Mouse (Mus musculus) lung, postnatal 14 days (tissue): ENCODE results near the gene Prr15l.

Experiments used
- DNase-seq: peaks from one replicate; pipeline ENCODE4 v3.0.0; 2021

The Prr15l gene

DNA sequence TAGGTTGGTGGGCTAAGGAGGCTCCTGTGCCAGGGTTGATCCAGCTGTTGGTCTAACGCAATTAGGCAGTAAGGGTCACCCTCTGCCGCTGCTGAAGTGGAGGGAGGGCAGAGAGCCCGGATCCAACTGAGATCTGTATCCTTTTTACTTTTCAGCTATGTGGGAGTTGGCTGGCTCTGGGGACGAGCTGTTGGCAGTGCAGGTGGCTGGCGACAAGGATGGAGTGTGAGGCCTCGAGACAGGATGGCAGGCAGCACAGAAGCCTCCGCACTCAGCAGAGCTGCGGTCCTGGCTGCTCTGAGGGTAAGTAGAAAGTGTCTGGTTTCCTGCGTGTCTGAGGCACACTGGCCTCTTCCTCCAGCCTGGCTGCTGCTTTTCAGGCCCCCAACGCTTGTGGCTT, 24.5 kb downstream of the Prr15l start:
- DNase-seq = no peak

DNA sequence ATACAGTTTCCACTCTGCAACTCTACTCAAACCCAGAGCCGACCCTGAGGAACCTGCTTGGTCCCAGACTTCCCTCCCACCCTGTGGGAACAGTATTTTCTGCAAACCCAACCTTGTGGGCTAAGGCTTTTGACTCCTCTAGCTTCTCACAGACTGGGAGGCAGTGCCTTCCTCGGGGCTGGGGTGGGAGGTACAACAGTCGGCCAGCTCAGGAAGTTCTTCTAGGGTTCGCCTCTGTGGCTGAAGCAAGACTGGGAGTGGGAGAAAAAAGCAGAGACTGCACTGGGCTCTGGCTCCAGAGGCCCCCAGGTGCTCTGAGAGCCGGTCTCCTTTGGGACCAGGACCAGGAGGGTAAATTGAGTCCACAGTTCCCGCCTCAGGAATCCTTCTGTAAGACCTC, 25.0 kb downstream of the Prr15l start:
- DNase-seq = no peak

DNA sequence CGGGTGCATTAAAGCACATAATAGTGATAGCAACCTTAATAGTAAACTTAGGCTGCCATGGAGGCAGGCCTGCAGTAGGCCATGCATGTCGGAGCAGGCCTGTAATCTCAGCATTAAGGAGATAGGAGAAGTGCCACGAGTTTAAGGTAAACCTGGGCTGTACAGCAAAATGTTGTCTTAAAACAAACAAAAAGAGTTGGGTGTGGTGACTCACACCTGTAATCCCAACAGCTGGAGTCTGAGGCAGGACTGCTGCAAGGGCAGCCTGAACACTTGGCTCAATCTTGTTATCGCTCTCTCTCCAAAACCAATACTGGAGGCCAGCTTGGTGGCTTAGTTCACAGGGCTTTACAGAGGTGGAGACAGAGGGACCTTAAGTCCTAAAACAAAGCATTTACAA, 27.2 kb downstream of the Prr15l start:
- no peak for DNase-seq

DNA sequence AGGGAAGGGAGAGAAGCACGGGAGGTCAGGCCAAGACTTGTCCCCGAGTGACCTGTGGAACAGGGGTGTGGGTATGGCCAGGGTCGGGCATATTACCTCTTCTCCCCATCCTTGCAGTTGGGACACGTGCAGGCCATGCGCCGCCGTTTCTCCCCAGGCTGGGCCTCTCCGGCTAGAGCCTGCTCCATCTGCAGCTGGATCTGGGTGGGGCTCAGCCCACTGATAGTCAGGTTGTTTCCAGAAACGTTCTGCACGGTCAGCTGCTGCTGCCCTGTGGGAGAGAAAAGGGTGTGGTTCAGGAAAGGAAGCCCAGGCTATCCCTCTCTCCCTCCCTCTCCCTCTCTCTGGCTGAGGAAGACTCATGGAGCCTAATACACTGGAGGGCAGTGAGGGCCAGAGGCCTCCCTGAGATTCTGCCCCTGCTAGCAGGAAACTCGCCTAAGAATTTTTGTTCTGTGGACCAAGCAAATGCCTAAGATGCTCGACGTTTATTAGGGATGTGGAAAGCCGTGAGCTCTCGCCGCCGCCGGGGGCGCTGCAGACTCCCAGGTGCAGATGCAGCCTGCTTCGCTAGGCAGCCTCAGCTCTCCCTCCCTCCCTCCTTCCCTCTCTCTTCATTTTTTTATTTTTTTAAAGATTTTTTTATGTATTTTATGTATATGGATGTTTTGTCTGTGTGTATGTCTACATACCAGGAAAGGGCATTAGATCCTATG, 28.3 kb downstream of the Prr15l start:
- DNase-seq = no peak

DNA sequence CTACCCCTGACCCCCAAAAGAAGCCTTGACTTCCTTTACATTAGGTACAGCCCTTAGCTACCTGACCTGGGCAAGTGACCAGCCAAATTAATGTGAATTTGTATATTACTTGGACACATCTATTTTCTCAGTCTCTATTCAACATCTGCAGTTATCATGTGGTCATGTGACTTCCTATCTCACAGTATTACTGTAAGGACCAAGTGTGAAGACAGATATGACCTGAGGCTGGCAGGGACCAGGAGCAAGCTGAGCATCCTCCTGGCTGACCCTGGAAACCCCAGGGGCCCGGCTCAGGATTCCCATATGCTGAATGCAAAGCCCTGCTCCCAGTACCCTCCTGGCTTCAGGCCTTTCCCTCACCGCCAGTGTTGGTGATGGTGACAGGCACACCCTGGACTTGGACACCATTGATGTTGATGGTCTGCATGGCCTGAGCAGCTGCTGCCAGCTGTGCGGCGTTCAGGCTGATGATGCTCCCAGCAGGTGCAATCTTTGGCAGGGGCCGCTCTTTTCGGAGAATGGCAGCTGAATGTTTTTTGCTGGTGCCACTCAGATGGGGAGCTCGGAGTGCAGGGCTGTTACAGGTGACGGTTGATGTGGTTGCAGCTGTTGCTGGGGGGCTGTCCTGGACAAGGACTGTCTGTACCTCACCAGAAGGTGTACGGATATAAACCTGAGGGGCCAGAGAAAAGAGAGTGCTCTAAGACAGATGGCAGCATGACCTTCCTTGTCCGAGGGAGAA, 29.3 kb downstream of the Prr15l start:
- no peak for DNase-seq

DNA sequence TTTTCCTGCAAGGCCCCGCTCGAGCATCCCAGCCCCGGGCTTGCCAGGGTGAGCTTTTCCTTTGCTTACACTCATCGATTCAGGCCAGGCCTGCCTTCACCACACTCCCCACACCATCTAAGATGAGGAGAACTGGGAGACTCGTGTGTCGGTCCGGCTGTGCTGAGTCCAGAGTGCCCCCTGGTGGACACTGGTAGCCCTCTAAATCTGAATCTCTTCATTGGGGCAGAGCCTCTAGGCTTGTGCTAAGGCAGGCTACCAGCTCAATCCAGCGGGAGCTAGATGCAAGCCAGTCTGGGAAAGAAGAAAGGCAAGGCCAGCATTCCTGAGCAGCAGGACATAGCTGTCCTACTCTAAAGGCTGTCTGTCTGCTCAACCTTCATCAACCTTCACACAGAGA, 35.7 kb downstream of the Prr15l start:
- DNase-seq = peak; percentile 95

DNA sequence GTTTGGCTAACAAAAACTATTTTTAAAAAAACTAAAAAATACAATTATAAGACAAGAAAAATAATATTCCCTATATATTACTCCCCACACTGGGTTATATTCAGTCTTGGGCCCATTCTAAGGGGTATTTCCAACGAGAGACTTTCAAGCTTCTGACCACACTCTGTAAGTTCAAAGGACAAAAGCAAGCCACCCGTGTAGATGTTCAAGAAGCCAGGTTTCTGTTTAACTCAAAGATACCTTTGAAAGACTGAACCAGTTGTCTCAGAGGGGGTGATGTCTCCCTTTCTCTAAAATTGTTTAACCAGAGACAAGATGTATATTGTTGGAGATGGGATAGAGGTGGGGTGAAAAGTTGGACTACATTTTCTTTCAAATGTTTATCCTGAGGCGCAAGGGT, 38.3 kb downstream of the Prr15l start:
- DNase-seq = no peak

DNA sequence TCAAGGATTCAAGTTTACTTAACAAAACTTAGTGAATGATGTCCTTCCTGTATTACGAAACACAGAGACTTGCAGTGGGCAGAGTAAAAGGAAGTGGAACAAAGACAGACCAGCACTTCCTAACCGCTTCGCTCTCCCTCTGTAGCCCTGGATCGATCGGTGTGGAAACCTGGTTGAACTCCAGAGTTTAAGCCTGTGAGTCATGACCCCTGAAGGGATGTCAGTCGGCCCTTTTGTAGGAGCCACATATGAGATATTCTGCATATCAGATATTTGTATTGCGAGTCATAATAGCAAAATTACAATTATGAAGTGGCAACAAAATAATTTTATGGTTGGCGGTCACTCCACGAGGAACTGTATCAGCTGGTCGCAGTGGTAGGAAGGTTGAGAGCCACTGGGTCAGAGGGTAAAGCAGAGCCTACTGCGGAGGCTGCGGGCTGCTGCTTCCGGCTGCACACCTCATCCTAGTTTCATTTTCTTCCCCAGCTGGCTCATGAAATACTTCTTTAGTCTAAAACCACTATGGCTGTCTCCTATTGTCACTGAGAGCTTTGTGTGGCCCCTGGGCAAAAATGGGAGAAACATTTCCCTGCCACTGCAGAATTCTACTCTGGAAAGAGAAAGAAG, 39.1 kb downstream of the Prr15l start:
- no peak for DNase-seq

DNA sequence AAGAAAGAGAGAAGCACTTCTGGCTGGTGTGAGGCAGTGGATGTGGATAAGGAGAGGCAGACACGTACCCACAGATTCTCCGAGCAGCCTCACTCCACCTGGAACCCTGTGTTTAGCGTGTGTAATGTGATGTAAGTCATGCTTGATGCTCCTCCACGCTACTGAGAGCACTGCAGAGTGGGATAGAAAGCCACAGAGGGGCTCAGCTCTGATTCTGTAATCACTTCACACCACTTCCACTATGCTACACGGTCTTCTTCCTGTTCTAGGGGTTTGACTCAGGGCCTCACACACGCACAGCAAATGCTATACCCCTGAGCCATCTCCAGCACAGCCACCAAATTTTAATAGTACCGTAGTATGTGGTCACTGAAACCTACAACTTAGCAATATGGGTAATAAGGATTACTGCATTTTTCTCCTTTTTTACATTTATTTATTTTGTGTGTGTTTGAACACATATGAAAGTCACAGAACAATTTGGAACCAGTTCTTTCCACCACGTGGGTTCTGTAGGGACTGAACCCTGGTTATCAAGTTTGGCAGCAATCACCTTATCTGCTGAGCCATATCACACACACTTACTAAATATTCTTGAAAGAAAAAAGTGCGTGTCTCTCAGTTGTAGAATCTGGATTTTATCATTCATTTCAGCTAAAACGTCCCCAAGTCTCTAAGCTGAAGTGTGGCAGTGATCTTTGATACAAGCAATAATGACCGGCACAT, 39.8 kb downstream of the Prr15l start:
- no peak for DNase-seq

DNA sequence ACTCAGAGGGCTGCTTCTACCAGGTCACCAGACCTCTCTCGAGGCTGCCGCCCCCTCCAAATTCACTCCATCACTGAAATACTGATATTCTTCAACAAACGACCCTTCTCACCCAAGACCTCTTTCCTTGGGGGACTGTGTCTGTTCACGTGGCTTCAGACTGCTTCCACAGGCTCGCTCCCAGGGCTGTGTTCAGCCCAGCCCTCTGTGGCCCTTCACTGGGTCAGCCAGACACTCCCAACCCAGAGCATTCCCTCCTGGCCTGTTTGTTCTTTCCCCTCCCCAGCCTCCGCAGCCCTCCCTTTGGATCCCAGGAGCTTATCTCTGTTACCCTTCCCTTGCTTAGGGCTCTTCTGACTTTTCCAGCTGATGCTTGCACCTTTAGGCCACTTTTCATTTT, 40.6 kb downstream of the Prr15l start:
- no peak for DNase-seq

DNA sequence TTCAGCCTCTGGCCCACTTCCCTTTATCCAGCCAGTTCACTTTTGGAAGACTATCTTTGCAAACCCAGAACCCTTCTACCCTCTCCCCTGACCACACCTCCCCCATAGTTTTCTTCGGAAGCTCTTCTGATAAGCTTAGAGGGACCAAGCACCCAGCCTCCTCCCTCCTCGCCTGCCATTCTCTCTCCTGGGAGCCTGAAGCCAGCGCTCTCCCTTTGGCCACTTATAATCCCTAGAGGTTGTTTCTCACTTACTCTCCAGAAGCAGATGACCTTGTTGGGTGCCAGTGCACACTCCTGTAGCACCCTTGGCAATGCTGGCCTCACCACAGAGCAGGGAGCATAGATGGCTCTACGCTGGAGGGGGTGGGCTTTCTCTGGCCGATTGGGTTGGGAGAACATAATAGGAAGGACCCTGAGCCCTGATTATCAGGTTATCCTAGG, 41.4 kb downstream of the Prr15l start:
- no peak for DNase-seq

DNA sequence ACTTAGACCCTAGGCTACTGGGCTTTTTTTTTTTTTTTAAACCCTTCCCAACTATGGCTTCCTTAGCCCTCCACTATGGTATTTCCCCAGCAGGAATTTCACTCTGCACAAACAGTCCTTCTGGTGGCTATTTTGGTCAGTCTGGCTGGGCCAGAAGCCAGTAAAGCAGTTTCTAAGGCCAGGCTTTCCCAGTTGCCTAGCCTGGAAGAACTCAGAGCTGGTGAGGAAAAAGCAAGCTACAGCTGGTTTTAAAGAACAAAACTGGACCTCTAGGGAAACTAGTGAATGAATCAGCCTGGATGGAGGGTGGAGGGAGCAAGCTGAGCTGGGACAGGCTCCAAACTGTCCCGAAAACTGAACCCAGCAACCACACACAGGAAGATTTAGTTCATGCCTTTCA, 41.8 kb downstream of the Prr15l start:
- peak; percentile 68 for DNase-seq

DNA sequence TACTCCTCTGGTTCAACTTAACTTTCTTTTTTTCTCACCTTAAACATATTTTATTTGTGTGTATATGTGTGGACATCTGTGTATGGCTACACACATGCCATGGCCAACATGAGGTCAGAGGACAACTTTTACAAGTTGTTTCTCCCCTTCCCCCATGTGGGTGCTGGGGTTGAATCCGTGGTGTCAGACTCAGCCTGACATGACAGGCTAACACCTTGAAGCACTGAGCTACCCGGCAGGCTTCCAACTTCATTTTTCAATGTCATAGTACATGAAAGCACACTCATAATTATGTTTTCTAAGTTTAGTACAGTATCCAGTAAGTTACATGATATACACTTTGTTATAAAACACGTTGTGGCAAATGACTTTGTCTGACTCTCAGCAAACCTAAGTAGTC, 42.4 kb downstream of the Prr15l start:
- DNase-seq = no peak

DNA sequence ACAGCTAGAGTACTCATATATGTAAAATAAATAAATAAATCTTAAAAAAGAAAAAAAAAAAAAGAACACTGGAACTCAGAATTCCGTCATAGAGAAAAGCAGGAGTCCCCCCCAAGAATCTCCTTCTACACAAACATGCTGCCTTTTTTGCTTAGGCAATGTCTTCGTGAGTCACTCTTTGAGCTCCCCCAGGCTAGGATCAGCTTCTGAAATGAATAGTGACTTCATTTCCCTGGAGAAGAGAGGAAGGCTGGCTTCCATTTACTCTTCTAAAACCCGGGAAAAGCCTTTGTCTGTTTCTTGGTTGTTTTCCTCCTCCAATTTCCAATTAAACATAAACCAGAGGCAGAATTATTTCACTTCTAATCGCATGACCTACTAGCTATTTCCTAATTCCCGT, 45.0 kb downstream of the Prr15l start:
- DNase-seq = no peak

DNA sequence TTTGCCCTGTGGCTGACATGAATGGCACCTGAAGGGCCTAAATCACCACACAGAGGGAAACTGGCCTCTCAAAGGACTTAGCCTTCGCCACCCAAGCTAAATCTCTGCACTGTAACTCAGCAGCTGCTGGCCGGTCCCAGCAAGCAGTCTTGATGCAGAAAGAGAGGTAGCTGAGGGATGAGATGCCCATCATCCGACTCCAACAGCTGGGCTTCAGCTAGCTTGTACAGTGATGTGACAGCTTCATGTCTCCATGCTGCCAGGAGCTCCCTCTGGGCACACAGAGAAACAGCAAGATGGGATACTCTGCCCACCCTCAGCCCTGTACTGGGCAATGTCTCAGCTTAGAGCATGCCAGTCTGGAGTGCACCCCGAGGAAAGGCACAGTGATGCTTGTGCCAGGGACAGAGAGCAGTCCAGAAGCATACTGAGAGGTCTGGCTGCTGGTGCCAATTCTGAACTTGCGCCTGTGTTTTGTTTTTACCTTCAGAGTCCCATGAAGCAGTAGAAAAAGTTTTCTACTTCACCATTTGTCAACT, 45.6 kb downstream of the Prr15l start:
- no peak for DNase-seq

DNA sequence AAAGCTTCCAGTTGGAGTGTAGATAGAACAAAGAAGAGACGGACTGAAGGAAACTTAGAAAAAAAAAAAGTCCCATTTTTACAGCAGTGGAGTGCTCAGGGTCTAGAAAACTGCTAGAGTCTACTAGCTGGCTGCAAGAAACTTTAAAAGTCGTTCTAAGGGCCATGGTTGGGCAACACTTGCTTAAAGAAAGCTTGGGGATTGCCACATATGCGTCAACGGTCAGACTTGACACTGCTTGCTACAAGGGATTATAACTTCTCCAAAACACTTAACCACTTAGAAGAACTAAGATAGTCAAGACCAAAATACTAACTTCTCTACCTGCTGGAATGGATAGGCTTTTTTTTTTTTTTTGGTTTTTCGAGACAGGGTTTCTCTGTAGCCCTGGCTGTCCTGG, 46.9 kb downstream of the Prr15l start:
- DNase-seq = no peak

DNA sequence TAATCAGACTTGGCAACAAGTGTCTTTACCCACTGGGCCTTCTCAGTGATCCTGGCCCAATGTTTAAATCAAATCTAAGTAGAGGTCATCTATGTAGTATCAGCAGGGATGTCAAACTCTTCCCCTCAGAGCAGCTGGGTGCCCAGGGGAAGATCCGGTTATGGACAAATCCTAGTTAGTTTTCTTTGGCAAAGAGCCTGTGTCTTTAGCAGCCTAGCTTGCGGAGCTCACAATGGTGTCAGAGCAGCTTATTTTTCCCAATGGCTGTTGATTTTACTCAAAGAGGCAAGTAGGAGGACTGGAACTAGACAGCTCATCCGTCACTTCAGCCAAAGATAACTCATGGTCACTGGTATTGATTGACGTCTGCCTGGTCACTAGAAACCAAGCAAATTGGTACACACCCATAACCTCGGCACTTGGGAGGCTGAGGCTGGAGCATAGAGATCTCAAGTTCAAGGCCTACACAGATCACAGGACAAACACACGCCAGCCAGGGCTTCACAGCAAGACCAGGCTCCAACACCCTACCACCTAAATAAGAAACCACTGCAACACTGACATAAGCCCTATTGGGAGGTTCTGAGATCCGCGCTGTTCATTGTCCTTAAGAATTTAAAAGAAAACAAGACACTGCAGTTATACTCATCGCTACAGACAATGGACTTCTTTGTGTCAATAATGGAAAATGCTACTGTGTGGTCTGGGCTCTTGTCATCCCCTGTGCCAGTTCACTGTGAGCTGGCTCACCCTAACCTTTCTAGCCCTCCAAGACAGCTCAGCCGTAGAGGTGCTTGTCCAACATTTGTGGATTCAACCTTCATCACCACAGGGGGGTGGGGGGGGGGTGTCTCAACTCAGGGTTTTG, 47.8 kb downstream of the Prr15l start:
- DNase-seq = no peak

DNA sequence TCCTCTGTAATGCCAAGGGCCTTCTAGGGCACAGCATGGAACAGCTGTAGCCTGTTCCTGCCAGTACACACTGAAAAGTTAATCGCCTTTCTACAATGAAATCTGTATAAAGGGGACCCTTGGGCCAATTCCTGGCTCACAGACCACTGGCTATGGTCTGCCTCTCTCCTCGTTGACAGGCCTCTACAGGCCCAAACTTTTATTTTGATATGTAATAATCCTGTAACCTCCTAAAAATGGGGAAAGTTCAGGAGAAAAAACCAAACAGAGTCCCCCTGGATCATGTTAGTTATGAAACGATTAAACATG, 48.4 kb downstream of the Prr15l start:
- DNase-seq = no peak

DNA sequence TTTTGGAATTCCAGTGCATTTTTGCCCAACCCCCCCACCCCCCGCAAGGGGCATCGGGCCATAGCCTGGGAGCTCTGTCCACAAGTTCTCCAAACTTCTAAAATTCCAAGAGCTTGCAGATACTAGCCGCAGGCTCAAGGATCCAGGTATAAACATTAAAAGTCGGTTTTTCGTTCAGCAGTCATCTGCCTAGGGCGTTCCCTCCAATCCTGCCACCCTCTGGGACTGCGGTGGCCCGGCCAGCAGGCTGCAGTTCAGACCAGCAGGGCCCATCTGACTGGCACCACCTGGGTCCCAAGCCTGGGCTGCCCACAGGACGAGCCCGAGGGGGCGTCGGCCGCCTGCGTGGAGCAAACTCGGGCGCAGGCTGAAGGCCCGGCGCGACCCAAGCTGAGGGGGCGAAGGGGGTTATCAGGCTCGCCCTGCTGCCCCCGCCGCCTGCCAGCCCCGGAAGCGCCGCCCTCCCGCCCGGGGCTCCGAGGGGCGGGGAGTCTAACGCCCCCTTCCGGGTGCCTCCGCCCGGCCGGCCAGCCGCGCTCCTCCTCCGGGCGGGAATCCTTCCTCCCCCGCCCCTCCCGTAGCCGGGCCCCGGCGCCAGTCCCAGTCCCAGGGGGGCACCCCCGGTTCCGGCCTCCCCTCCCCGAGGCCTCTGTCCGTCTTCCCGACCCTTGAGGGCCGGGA, 49.1 kb downstream of the Prr15l start:
- peak; percentile 87 for DNase-seq

DNA sequence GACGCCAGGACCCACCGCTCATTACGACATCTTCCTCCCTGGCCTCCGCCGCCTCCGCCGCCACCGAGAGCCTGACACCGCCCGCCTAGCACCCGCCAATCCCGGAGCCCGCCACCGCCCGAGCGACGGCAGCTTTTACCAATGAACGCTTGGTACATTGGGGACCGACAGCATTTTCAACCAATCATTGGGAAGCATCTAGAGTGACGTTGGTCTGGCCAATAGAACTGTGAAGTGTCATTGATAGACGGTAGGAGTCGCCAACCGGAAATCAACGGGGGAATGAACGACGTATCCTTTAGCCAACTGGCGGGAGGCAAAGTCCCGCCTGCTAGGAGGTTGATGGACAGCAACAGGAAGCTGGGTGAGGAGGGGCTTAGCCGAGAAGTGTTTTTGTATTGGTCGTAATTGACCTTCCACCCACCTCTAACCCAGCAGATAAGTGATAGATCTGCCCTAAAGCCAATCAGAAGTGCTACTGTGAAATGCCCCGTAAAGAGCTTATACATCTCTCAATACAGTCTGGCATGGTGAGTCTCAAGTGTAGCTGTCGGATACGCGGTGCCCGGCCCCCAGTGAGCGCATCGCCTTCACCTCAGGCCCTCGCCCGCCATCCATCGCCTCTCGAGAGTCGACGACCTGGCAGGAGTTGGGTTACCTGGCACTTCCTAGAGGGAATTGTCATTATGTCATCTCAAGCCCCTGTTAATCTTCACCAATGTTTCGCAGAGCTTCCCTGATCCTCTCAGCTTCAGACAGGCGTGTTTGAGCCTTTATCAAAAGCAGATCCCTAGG, 49.9 kb downstream of the Prr15l start:
- peak; percentile 97 for DNase-seq
